Mouse (Mus musculus) frontal cortex, adult (tissue): ENCODE measurements around the gene Etv4.

Experiments
- ATAC-seq: cut with Nextera tagmentation; 2 replicates; pipeline ENCODE4 v1.9.2; 2017; ENCODE audit warnings: mild to moderate bottlenecking, moderate library complexity, mixed read lengths; ENCODE audit not compliant: low TSS enrichment

The Etv4 gene

GRCm38 (mm10) chr11:101719986-101720520 lies 65.1 kb downstream of the Etv4 start:
- ATAC-seq: no peak
